Mouse (Mus musculus) activated CD4-positive, CD25-positive, alpha-beta regulatory T cell, adult 4 months (primary cell): ENCODE results near the gene Grin2d. TPM values are rescaled to one million over a fixed set of nuclear protein-coding genes. Genes with fewer than 3 reads are reported as not detected.

ENCODE experiments used
- ATAC-seq: one replicate; pipeline ENCODE4 v1.8.0; 2017
- polyA plus RNA-seq, 2 experiments: library from polyadenylated mRNA; unstranded; fragments of 100-300 nt; shearing (Covaris generic); gene quantifications; one replicate each; pipeline ENCODE4 v1.2.1; 2017

Grin2d gene
- polyA plus RNA-seq, 2 experiments from 2014 or later = not detected

- no peak for ATAC-seq
These were observed 27.5 kb downstream of the Grin2d start for GRCm38 (mm10) chr7:45850661-45851060.

- no peak for ATAC-seq
These were observed 29.6 kb downstream of the Grin2d start for GRCm38 (mm10) chr7:45848447-45849027.

GRCm38 (mm10) chr7:45842950-45843744 lies 35.0 kb downstream of the Grin2d start:
- ATAC-seq = no peak

GRCm38 (mm10) chr7:45833924-45834323 lies 44.3 kb downstream of the Grin2d start:
- no peak for ATAC-seq

- no peak for ATAC-seq
These were observed 44.9 kb downstream of the Grin2d start for GRCm38 (mm10) chr7:45833148-45833790.

- no peak for ATAC-seq
These were observed 45.8 kb downstream of the Grin2d start for GRCm38 (mm10) chr7:45832428-45832827.

GRCm38 (mm10) chr7:45831128-45831525 lies 47.1 kb downstream of the Grin2d start:
- no peak for ATAC-seq

- ATAC-seq = peak; percentile 99
These were observed 47.6 kb downstream of the Grin2d start, which contains the start of gene Grwd1 for GRCm38 (mm10) chr7:45830427-45831127. TSS of gene Grwd1 (minus strand) at chr7:45830944.

- ATAC-seq = no peak
These were observed 51.5 kb downstream of the Grin2d start for GRCm38 (mm10) chr7:45826631-45827030.

- ATAC-seq = no peak
These were observed 53.6 kb downstream of the Grin2d start, which contains the start of gene Kcnj14 for GRCm38 (mm10) chr7:45824598-45824997. TSS of gene Kcnj14 (minus strand) at chr7:45824782.

GRCm38 (mm10) chr7:45820913-45821312 lies 57.3 kb downstream of the Grin2d start:
- ATAC-seq = no peak

- ATAC-seq = no peak
These were observed 58.3 kb downstream of the Grin2d start for GRCm38 (mm10) chr7:45819843-45820242.

- no peak for ATAC-seq
These were observed 62.2 kb downstream of the Grin2d start for GRCm38 (mm10) chr7:45815984-45816351.

- ATAC-seq = no peak
These were observed 62.7 kb downstream of the Grin2d start for GRCm38 (mm10) chr7:45815323-45815983.

- ATAC-seq = no peak
These were observed 63.3 kb downstream of the Grin2d start for GRCm38 (mm10) chr7:45814841-45815240.

- peak; percentile 97 for ATAC-seq
These were observed 64.1 kb downstream of the Grin2d start, which contains the start of gene Cyth2 for GRCm38 (mm10) chr7:45813787-45814779. TSS of gene Cyth2 (minus strand) at chr7:45814581.

- ATAC-seq = no peak
These were observed 65.3 kb downstream of the Grin2d start for GRCm38 (mm10) chr7:45812921-45813320.

GRCm38 (mm10) chr7:45809276-45810075 lies 68.7 kb downstream of the Grin2d start:
- no peak for ATAC-seq

- no peak for ATAC-seq
These were observed 69.7 kb downstream of the Grin2d start for GRCm38 (mm10) chr7:45808471-45808870.

- no peak for ATAC-seq
These were observed 72.2 kb downstream of the Grin2d start for GRCm38 (mm10) chr7:45805941-45806340.
